Mouse (Mus musculus) bone marrow, adult 2 months (tissue): Measurements from ENCODE around the gene Crocc.

Source experiments
- CTCF ChIP-seq: fragments of 200-500 bp; IDR thresholded peaks from 2 replicates; pipeline ENCODE4 v1.5.1; 2011; ENCODE audit warnings: low read length, control low read depth; ENCODE audit not compliant: control insufficient read depth, insufficient read depth
- POLR2A ChIP-seq: fragments of 200-500 bp; IDR thresholded peaks from 2 replicates; pipeline ENCODE4 v1.6.1; 2011; ENCODE audit warnings: low read depth, mild to moderate bottlenecking, control low read depth, low read length, borderline replicate concordance; ENCODE audit not compliant: control insufficient read depth

DNA sequence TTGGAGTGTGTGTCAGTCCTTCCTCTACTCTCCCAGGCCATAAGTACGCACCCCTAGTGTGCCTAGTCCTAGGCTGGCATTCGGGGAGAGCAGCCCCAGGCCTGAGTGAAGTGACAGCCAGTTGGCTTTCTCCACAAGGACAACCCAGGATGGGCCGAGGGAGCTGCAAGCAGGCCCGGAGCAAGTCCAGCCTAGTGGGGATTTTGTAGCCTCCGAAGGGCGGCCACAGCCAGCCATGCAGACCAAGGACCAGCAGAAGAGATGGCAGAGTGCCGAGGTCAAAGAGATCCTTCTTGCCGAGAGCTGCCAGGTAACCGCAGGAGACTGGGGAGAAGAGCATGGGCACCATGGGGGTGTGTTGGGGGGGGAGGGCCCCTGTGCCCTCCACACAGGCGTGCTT is 34.7 kb upstream of the Crocc start:
- TF ChIP-seq CTCF (no peak), POLR2A (no peak)
